Mouse (Mus musculus) midbrain, embryonic 14.5 days (tissue): ENCODE measurements around the gene Golga2. TPM values are rescaled to one million over a fixed set of nuclear protein-coding genes. Genes with fewer than 3 reads are reported as not detected.

Source experiments
- ATAC-seq: fragments of 200-750 bp; cut with Nextera tagmentation; 2 replicates; pipeline ENCODE4 v1.8.0; 2017; ENCODE audit warnings: moderate number of reproducible peaks, moderate library complexity; ENCODE audit not compliant: low FRiP score, low TSS enrichment
- DNase-seq: peaks from one replicate; pipeline ENCODE4 v3.0.0-alpha.2; 2015
- H3K27ac ChIP-seq: fragments of 300-500 bp; sonication (generic); replicated peaks from 2 replicates; pipeline ENCODE4 v1.5.1; 2014; ENCODE audit warnings: mild to moderate bottlenecking, low read depth, low read length, moderate library complexity
- H3K27me3 ChIP-seq: fragments of 300-500 bp; sonication (generic); 2 replicates; pipeline ENCODE4 v1.6.1; 2014; ENCODE audit warnings: low read length, control low read depth, mixed read lengths; ENCODE audit not compliant: control insufficient read depth, insufficient read depth
- H3K36me3 ChIP-seq: fragments of 300-500 bp; sonication (generic); 2 replicates; pipeline ENCODE4 v1.6.1; 2014; ENCODE audit warnings: low read length, control low read depth; ENCODE audit not compliant: control insufficient read depth, insufficient read depth
- H3K4me1 ChIP-seq: fragments of 300-500 bp; sonication (generic); 2 replicates; pipeline ENCODE4 v1.6.1; 2014; ENCODE audit warnings: mild to moderate bottlenecking, antibody characterized with exemption, low read length, control low read depth; ENCODE audit not compliant: control insufficient read depth, insufficient read depth
- H3K4me2 ChIP-seq: fragments of 300-500 bp; sonication (generic); 2 replicates; pipeline ENCODE4 v1.6.1; 2014; ENCODE audit warnings: mild to moderate bottlenecking, low read length, moderate library complexity
- H3K4me3 ChIP-seq: fragments of 300-500 bp; sonication (generic); replicated peaks from 2 replicates; pipeline ENCODE4 v1.5.1; 2014; ENCODE audit warnings: low read depth, low read length
- H3K9ac ChIP-seq: fragments of 300-500 bp; sonication (generic); replicated peaks from 2 replicates; pipeline ENCODE4 v1.6.1; 2014; ENCODE audit warnings: mild to moderate bottlenecking, low read length, moderate library complexity
- H3K9me3 ChIP-seq: fragments of 300-500 bp; sonication (generic); 2 replicates; pipeline ENCODE4 v1.6.1; 2016; ENCODE audit warnings: low read length, control low read depth, mixed read lengths; ENCODE audit not compliant: control insufficient read depth
- WGBS: fragments of 180-500 bp; shearing (Covaris S2); extraction: QIAGEN DNeasy Blood & Tissue Kit; methylation state at CpG from one replicate; pipeline ENCODE4 v1.1.7; 2014; 5-methylcytosine and 5-hydroxymethylcytosine counted together
- polyA plus RNA-seq: library from polyadenylated mRNA; unstranded; fragments of >200 nt; fragmentation: Nextera tagmentation; extraction: Ambion mirVana; gene quantifications from 2 replicates; pipeline ENCODE4 v1.2.1, GENCODE M21; 2014

Gene Golga2
- polyA plus RNA-seq, 1 experiment from 2014 or later = 26.1 TPM

GRCm38 (mm10) chr2:32327200-32327599 lies 40.0 kb downstream of the Golga2 start:
- Histone ChIP-seq H3K9me3 (no peaks in the 10 kb centered on the region), H3K4me2 (no peak overlapping the region), H3K27me3 (no peaks in the 10 kb centered on the region), H3K9ac (no peak overlapping the region), H3K4me1 (peaks cover 15% of the 10 kb centered on the region), H3K27ac (no peak overlapping the region), H3K36me3 (peaks cover 3% of the 10 kb centered on the region; the same call in 1 of the 2 replicates), H3K4me3 (no peak overlapping the region)
- 83% methylated on average over 4 of the region's 4 CpGs for WGBS
- ATAC-seq (no peak), DNase-seq (no peak)

- Histone ChIP-seq H3K9me3 (no peaks in the 10 kb centered on the region), H3K4me2 (no peak overlapping the region), H3K9ac (no peak overlapping the region), H3K27me3 (no peaks in the 10 kb centered on the region), H3K4me3 (no peak overlapping the region), H3K36me3 (peaks cover 15% of the 10 kb centered on the region), H3K4me1 (no peaks in the 10 kb centered on the region; the same call in 1 of the 2 replicates), H3K27ac (no peak overlapping the region)
- ATAC-seq (no peak), DNase-seq (no peak)
- 40% methylated on average over 13 of the region's 13 CpGs for WGBS
Measured at GRCm38 (mm10) chr2:32328911-32329460, 41.8 kb downstream of the Golga2 start.

- Histone ChIP-seq H3K9ac (no peak overlapping the region), H3K9me3 (no peaks in the 10 kb centered on the region), H3K27me3 (no peaks in the 10 kb centered on the region), H3K36me3 (peaks cover 21% of the 10 kb centered on the region), H3K4me2 (no peak overlapping the region), H3K4me3 (no peak overlapping the region), H3K27ac (no peak overlapping the region), H3K4me1 (no peaks in the 10 kb centered on the region)
- DNase-seq = no peak
- WGBS = 60% methylated on average over 6 of the region's 6 CpGs
- no peak for ATAC-seq
Measured at GRCm38 (mm10) chr2:32329531-32329930, 42.3 kb downstream of the Golga2 start.

- Histone ChIP-seq H3K27ac (no peak overlapping the region), H3K27me3 (no peaks in the 10 kb centered on the region), H3K4me2 (no peak overlapping the region), H3K4me3 (no peak overlapping the region), H3K36me3 (peaks cover 45% of the 10 kb centered on the region), H3K9ac (no peak overlapping the region), H3K9me3 (no peaks in the 10 kb centered on the region), H3K4me1 (no peaks in the 10 kb centered on the region)
- DNase-seq (no peak), ATAC-seq (no peak)
- WGBS = 87% methylated on average over 5 of the region's 5 CpGs
Measured at GRCm38 (mm10) chr2:32332159-32332558, 45.0 kb downstream of the Golga2 start.

GRCm38 (mm10) chr2:32335888-32336287 lies 48.7 kb downstream of the Golga2 start:
- DNase-seq (no peak), ATAC-seq (no peak)
- Histone ChIP-seq H3K4me1 (no peaks in the 10 kb centered on the region), H3K4me2 (no peak overlapping the region), H3K27ac (no peak overlapping the region), H3K9ac (no peak overlapping the region), H3K4me3 (no peak overlapping the region), H3K27me3 (no peaks in the 10 kb centered on the region), H3K9me3 (no peaks in the 10 kb centered on the region), H3K36me3 (peaks cover 69% of the 10 kb centered on the region)
- WGBS = 54% methylated on average over 15 of the region's 15 CpGs

- 46% methylated on average over 26 of the region's 26 CpGs for WGBS
- no peak for ATAC-seq
- H3K36me3 ChIP-seq = peaks cover 43% of the 10 kb centered on the region
Measured at GRCm38 (mm10) chr2:32339912-32340642, 52.9 kb downstream of the Golga2 start.

GRCm38 (mm10) chr2:32340836-32341633 lies 53.9 kb downstream of the Golga2 start:
- H3K4me2 ChIP-seq = no peak overlapping the region
- peaks cover 34% of the 10 kb centered on the region for H3K36me3 ChIP-seq
- H3K4me3 ChIP-seq = no peak overlapping the region
- H3K27ac ChIP-seq = no peak overlapping the region
- DNase-seq = no peak
- no peaks in the 10 kb centered on the region for H3K4me1 ChIP-seq
- ATAC-seq = no peak
- H3K9me3 ChIP-seq = no peaks in the 10 kb centered on the region
- WGBS = 83% methylated on average over 13 of the region's 13 CpGs
- H3K27me3 ChIP-seq = no peaks in the 10 kb centered on the region
- no peak overlapping the region for H3K9ac ChIP-seq

More at GRCm38 (mm10) chr2:32339912-32340642, 52.9 kb downstream of the Golga2 start:
- Histone ChIP-seq H3K4me2 (no peak overlapping the region), H3K27me3 (no peaks in the 10 kb centered on the region), H3K9ac (no peak overlapping the region), H3K4me1 (no peaks in the 10 kb centered on the region), H3K27ac (no peak overlapping the region), H3K9me3 (no peaks in the 10 kb centered on the region), H3K4me3 (no peak overlapping the region)
- DNase-seq = no peak

- Histone ChIP-seq H3K9ac (no peak overlapping the region), H3K27me3 (no peaks in the 10 kb centered on the region), H3K27ac (no peak overlapping the region), H3K4me3 (no peak overlapping the region), H3K4me2 (no peak overlapping the region), H3K36me3 (peaks cover 29% of the 10 kb centered on the region), H3K9me3 (no peaks in the 10 kb centered on the region), H3K4me1 (no peaks in the 10 kb centered on the region)
- ATAC-seq (no peak), DNase-seq (no peak)
- 90% methylated on average over 4 of the region's 4 CpGs for WGBS
Measured at GRCm38 (mm10) chr2:32341634-32341939, 54.4 kb downstream of the Golga2 start.
